Mouse (Mus musculus): ENCODE data around the gene A930004D18Rik.

A930004D18Rik gene

GRCm38 (mm10) chr2:18053243-18053950 is 15.9 kb upstream of the A930004D18Rik start:
- no peak for DNase-seq

- DNase-seq = no peak
Observed at GRCm38 (mm10) chr2:18052581-18052980, 15.0 kb upstream of the A930004D18Rik start.

- DNase-seq = no peak
Observed at GRCm38 (mm10) chr2:18051831-18052170, 14.3 kb upstream of the A930004D18Rik start.

GRCm38 (mm10) chr2:18051026-18051830 is 13.7 kb upstream of the A930004D18Rik start:
- no peak for DNase-seq

- no peak for DNase-seq
Observed at GRCm38 (mm10) chr2:18050541-18050985, 13.0 kb upstream of the A930004D18Rik start.

GRCm38 (mm10) chr2:18050018-18050417 is 12.5 kb upstream of the A930004D18Rik start:
- DNase-seq = no peak

- peak; percentile 22 to 34 for DNase-seq
Observed at GRCm38 (mm10) chr2:18049279-18049821, 11.8 kb upstream of the A930004D18Rik start.

GRCm38 (mm10) chr2:18048453-18049075 is 11.0 kb upstream of the A930004D18Rik start, which contains the start of gene Skida1:
TSS of gene Skida1 (minus strand) at chr2:18049051.
- peak; percentile 43 to 49 for DNase-seq

GRCm38 (mm10) chr2:18047646-18048452 is 10.3 kb upstream of the A930004D18Rik start:
- peak; percentile 88 to 91 for DNase-seq

- peak; percentile 83 to 85 for DNase-seq
Observed at GRCm38 (mm10) chr2:18046758-18047645, 9.5 kb upstream of the A930004D18Rik start.

- DNase-seq = no peak
Observed at GRCm38 (mm10) chr2:18046186-18046585, 8.6 kb upstream of the A930004D18Rik start.

- no peak for DNase-seq
Observed at GRCm38 (mm10) chr2:18045781-18046181, 8.2 kb upstream of the A930004D18Rik start.

GRCm38 (mm10) chr2:18045143-18045780 is 7.7 kb upstream of the A930004D18Rik start:
- no peak for DNase-seq

- DNase-seq = peak; percentile 46 to 52
Observed at GRCm38 (mm10) chr2:18041199-18041885, 3.8 kb upstream of the A930004D18Rik start.

GRCm38 (mm10) chr2:18040347-18041160 is 3.0 kb upstream of the A930004D18Rik start:
- peak; percentile 34 to 49 for DNase-seq

GRCm38 (mm10) chr2:18039566-18040290 is 2.2 kb upstream of the A930004D18Rik start:
- DNase-seq = peak; percentile 53 to 62

GRCm38 (mm10) chr2:18038895-18039371 is 1.4 kb upstream of the A930004D18Rik start:
- DNase-seq = no peak

- no peak for DNase-seq
Observed at GRCm38 (mm10) chr2:18038141-18038752, 710 bp upstream of the A930004D18Rik start.

Measured in cerebellum, postnatal 25 days (tissue).